Mouse (Mus musculus): ENCODE measurements around the gene Gtsf1. TPM values are rescaled to one million over a fixed set of nuclear protein-coding genes. Genes with fewer than 3 reads are reported as not detected.

Gene Gtsf1
- polyA plus RNA-seq, 1 experiment: not detected

GRCm38 (mm10) chr15:103378665-103379356, 51.5 kb downstream of the Gtsf1 start:
- H3K4me3 ChIP-seq (ENCODE audit: insufficient read depth, low read length): no peak overlapping the region
- no peak overlapping the region for H3K27ac ChIP-seq (ENCODE audit: insufficient read depth, low read depth, low read length)
- H3K4me1 ChIP-seq (ENCODE audit: control insufficient read depth, insufficient read depth, low read length): peaks cover 59% of the 10 kb centered on the region
- no peak for TF ChIP-seq CTCF (IDR thresholded peaks at IDR 0.05; ENCODE audit: low read depth, low read length)
- TF ChIP-seq POLR2A (IDR thresholded peaks at IDR 0.05; ENCODE audit: borderline replicate concordance, low read depth, low read length): no peak

- peaks cover 51% of the 10 kb centered on the region for H3K4me1 ChIP-seq (ENCODE audit: control insufficient read depth, insufficient read depth, low read length)
- H3K4me3 ChIP-seq (ENCODE audit: insufficient read depth, low read length): no peak overlapping the region
- H3K27ac ChIP-seq (ENCODE audit: insufficient read depth, low read depth, low read length): no peak overlapping the region
- TF ChIP-seq POLR2A (IDR thresholded peaks at IDR 0.05; ENCODE audit: borderline replicate concordance, low read depth, low read length) (no peak), CTCF (IDR thresholded peaks at IDR 0.05; ENCODE audit: low read depth, low read length) (no peak)
Observed at GRCm38 (mm10) chr15:103377752-103378664, 52.3 kb downstream of the Gtsf1 start.

- peaks cover 42% of the 10 kb centered on the region for H3K4me1 ChIP-seq (ENCODE audit: control insufficient read depth, insufficient read depth, low read length)
- H3K27ac ChIP-seq (ENCODE audit: insufficient read depth, low read depth, low read length): no peak overlapping the region
- H3K4me3 ChIP-seq (ENCODE audit: insufficient read depth, low read length): no peak overlapping the region
- no peak for TF ChIP-seq CTCF (IDR thresholded peaks at IDR 0.05; ENCODE audit: low read depth, low read length)
- no peak for TF ChIP-seq POLR2A (IDR thresholded peaks at IDR 0.05; ENCODE audit: borderline replicate concordance, low read depth, low read length)
Observed at GRCm38 (mm10) chr15:103376837-103377269, 53.4 kb downstream of the Gtsf1 start.

GRCm38 (mm10) chr15:103375112-103375800, 55.0 kb downstream of the Gtsf1 start:
- no peak overlapping the region for H3K27ac ChIP-seq (ENCODE audit: insufficient read depth, low read depth, low read length)
- H3K4me1 ChIP-seq (ENCODE audit: control insufficient read depth, insufficient read depth, low read length): peaks cover 51% of the 10 kb centered on the region
- TF ChIP-seq CTCF (IDR thresholded peaks at IDR 0.05; ENCODE audit: low read depth, low read length): no peak
- H3K4me3 ChIP-seq (ENCODE audit: insufficient read depth, low read length): no peak overlapping the region

- TF ChIP-seq POLR2A (IDR thresholded peaks at IDR 0.05; ENCODE audit: borderline replicate concordance, low read depth, low read length) (no peak), CTCF (IDR thresholded peaks at IDR 0.05; ENCODE audit: low read depth, low read length) (no peak)
- peaks cover 61% of the 10 kb centered on the region for H3K4me1 ChIP-seq (ENCODE audit: control insufficient read depth, insufficient read depth, low read length)
- no peak overlapping the region for H3K27ac ChIP-seq (ENCODE audit: insufficient read depth, low read depth, low read length)
- H3K4me3 ChIP-seq (ENCODE audit: insufficient read depth, low read length): no peak overlapping the region
Observed at GRCm38 (mm10) chr15:103372461-103372860, 57.8 kb downstream of the Gtsf1 start.

GRCm38 (mm10) chr15:103371741-103372140, 58.5 kb downstream of the Gtsf1 start:
- TF ChIP-seq POLR2A (IDR thresholded peaks at IDR 0.05; ENCODE audit: borderline replicate concordance, low read depth, low read length): no peak
- no peak for TF ChIP-seq CTCF (IDR thresholded peaks at IDR 0.05; ENCODE audit: low read depth, low read length)
- Histone ChIP-seq H3K27ac (ENCODE audit: insufficient read depth, low read depth, low read length) (no peak overlapping the region), H3K4me1 (ENCODE audit: control insufficient read depth, insufficient read depth, low read length) (peaks cover 60% of the 10 kb centered on the region), H3K4me3 (ENCODE audit: insufficient read depth, low read length) (no peak overlapping the region)

- no peak overlapping the region for H3K4me3 ChIP-seq (ENCODE audit: insufficient read depth, low read length)
- TF ChIP-seq POLR2A (IDR thresholded peaks at IDR 0.05; ENCODE audit: borderline replicate concordance, low read depth, low read length): no peak
- no peak for TF ChIP-seq CTCF (IDR thresholded peaks at IDR 0.05; ENCODE audit: low read depth, low read length)
- H3K4me1 ChIP-seq (ENCODE audit: control insufficient read depth, insufficient read depth, low read length): peaks cover 55% of the 10 kb centered on the region
- H3K27ac ChIP-seq (ENCODE audit: insufficient read depth, low read depth, low read length): no peak overlapping the region
Observed at GRCm38 (mm10) chr15:103371208-103371607, 59.1 kb downstream of the Gtsf1 start.

GRCm38 (mm10) chr15:103370462-103370861, 59.8 kb downstream of the Gtsf1 start:
- Histone ChIP-seq H3K4me1 (ENCODE audit: control insufficient read depth, insufficient read depth, low read length) (peaks cover 51% of the 10 kb centered on the region), H3K4me3 (ENCODE audit: insufficient read depth, low read length) (no peak overlapping the region), H3K27ac (ENCODE audit: insufficient read depth, low read depth, low read length) (peak overlapping the region; percentile 43; the same call in 1 of the 2 replicates)
- no peak for TF ChIP-seq POLR2A (IDR thresholded peaks at IDR 0.05; ENCODE audit: borderline replicate concordance, low read depth, low read length)

GRCm38 (mm10) chr15:103369123-103369522, 61.1 kb downstream of the Gtsf1 start:
- TF ChIP-seq POLR2A (IDR thresholded peaks at IDR 0.05; ENCODE audit: borderline replicate concordance, low read depth, low read length) (no peak), CTCF (IDR thresholded peaks at IDR 0.05; ENCODE audit: low read depth, low read length) (no peak)
- no peak overlapping the region for H3K27ac ChIP-seq (ENCODE audit: insufficient read depth, low read depth, low read length)
- H3K4me1 ChIP-seq (ENCODE audit: control insufficient read depth, insufficient read depth, low read length): peaks cover 60% of the 10 kb centered on the region
- no peak overlapping the region for H3K4me3 ChIP-seq (ENCODE audit: insufficient read depth, low read length)

Measured in bone marrow macrophage, adult 2 months (primary cell).